Comparison of ENCODE assay signal across 22 mouse cellular contexts in genomic region chr2:154642005-154642459, GRCm38 (mm10). TPM values are rescaled to one million over a fixed set of nuclear protein-coding genes. Genes with fewer than 3 reads are reported as not detected.
DNase-seq lines count a peak whose midpoint lies in the region; ATAC-seq and TF ChIP-seq lines count a peak whose summit lies in the region.
"Had no signal": no experiment of that assay in that cellular context is flagged by ENCODE, and none has a peak within 500 bp of the region (broad histone marks: within the 10 kb centered on the region; RNA-seq: fewer than 3 reads in every experiment).

No protein-coding gene starts in this region.

- no peaks in the 10 kb centered on the region for H3K36me3 ChIP-seq in kidney, adult 2 months (ENCODE audit: control insufficient read depth, insufficient read depth, low read length)
- peaks cover 19% of the 10 kb centered on the region for H3K36me3 ChIP-seq in intestine, embryonic 14.5 days (ENCODE audit: control insufficient read depth, insufficient read depth, low read length)
- peaks cover 38% of the 10 kb centered on the region for H3K36me3 ChIP-seq in hindbrain, embryonic 16.5 days (ENCODE audit: control insufficient read depth, insufficient read depth, low read length)

- no peak overlapping the region for H3K9ac ChIP-seq in intestine, embryonic 14.5 days (ENCODE audit: low read length)
- no peak overlapping the region for H3K9ac ChIP-seq in hindbrain, embryonic 16.5 days (ENCODE audit: low read depth, low read length)
- H3K9ac ChIP-seq: forebrain, embryonic 12.5 days; heart, embryonic 13.5 days; hindbrain, embryonic 14.5 days; liver, embryonic 13.5 days had no signal

- ATAC-seq in intestine, embryonic 14.5 days (replicated peaks; ENCODE audit: low FRiP score, low TSS enrichment, low read depth) = peak; percentile 83
- no peak for ATAC-seq in hindbrain, embryonic 16.5 days

- DNase-seq in kidney, adult 2 months = peak; percentile 33
- no peak for DNase-seq in kidney, adult 9 months
- DNase-seq in intestine, embryonic 14.5 days (ENCODE audit: low spot score) = peak; percentile 67
- DNase-seq in kidney, postnatal 10 days = peak; percentile 43
- peak; percentile 29 to 74 for DNase-seq in lung, postnatal 4 days
- DNase-seq in cerebellum, postnatal 14 days = no peak
- no peak for DNase-seq in left cerebral cortex, adult 11 months (ENCODE audit: low spot score)
- DNase-seq: adrenal gland, postnatal 25 days; cerebellum, adult 18-20 months; gastrocnemius, adult 2 months; heart, postnatal 36 days; liver, embryonic 13.5 days; right cerebral cortex, adult 18-20 months; thymus, adult 18-20 months; thymus, postnatal 4 days had no signal

- H3K9me3 ChIP-seq in intestine, embryonic 14.5 days (ENCODE audit: control insufficient read depth, low read length) = peaks cover 4% of the 10 kb centered on the region
- peaks cover 5% of the 10 kb centered on the region for H3K9me3 ChIP-seq in hindbrain, embryonic 16.5 days (ENCODE audit: control insufficient read depth, low read length)

- no peak for TF ChIP-seq POLR2A in kidney, adult 2 months (IDR thresholded peaks at IDR 0.05; ENCODE audit: low read depth, low read length)

- H3K4me1 ChIP-seq in kidney, adult 2 months (ENCODE audit: control insufficient read depth, insufficient read depth, low read length) = no peaks in the 10 kb centered on the region
- H3K4me1 ChIP-seq in intestine, embryonic 14.5 days (replicated peaks; ENCODE audit: control insufficient read depth, insufficient read depth, low read length) = no peaks in the 10 kb centered on the region
- H3K4me1 ChIP-seq in hindbrain, embryonic 16.5 days (ENCODE audit: control insufficient read depth, insufficient read depth, low read depth, low read length) = no peaks in the 10 kb centered on the region
- H3K4me1 ChIP-seq: forebrain, embryonic 12.5 days had no signal

- WGBS in kidney, adult 2 months = 65% methylated on average over 9 of the region's 9 CpGs
- WGBS in intestine, embryonic 14.5 days = 85% methylated on average over 9 of the region's 9 CpGs
- WGBS in hindbrain, embryonic 16.5 days = 99% methylated on average over 9 of the region's 9 CpGs

- H3K4me2 ChIP-seq in intestine, embryonic 14.5 days (ENCODE audit: low read length) = no peak overlapping the region
- no peak overlapping the region for H3K4me2 ChIP-seq in hindbrain, embryonic 16.5 days (ENCODE audit: low read length)
- H3K4me2 ChIP-seq: forebrain, embryonic 12.5 days; heart, embryonic 13.5 days; hindbrain, embryonic 14.5 days; liver, embryonic 13.5 days; midbrain, embryonic 11.5 days had no signal

- H3K27ac ChIP-seq in kidney, adult 2 months (ENCODE audit: insufficient read depth, low read depth, low read length) = peak overlapping the region; percentile 53; the same call in 1 of the 2 replicates
- peak overlapping the region; percentile 34 for H3K27ac ChIP-seq in intestine, embryonic 14.5 days (ENCODE audit: low read depth)
- H3K27ac ChIP-seq in hindbrain, embryonic 16.5 days (ENCODE audit: low read depth, low read length) = no peak overlapping the region
- H3K27ac ChIP-seq: forebrain, embryonic 12.5 days; gastrocnemius, adult 2 months; heart, embryonic 13.5 days; hindbrain, embryonic 14.5 days; left cerebral cortex, adult 2 months had no signal

- TF ChIP-seq CTCF in kidney, adult 2 months (conservative IDR thresholded peaks at IDR 0.05; ENCODE audit: insufficient read depth, insufficient read length, low read depth, low read length) = no peak

- no peak overlapping the region for H3K4me3 ChIP-seq in kidney, adult 2 months (ENCODE audit: insufficient read depth, low read depth, low read length)
- H3K4me3 ChIP-seq in intestine, embryonic 14.5 days (ENCODE audit: low read depth, low read length) = no peak overlapping the region
- no peak overlapping the region for H3K4me3 ChIP-seq in hindbrain, embryonic 16.5 days (ENCODE audit: low read length)
- H3K4me3 ChIP-seq: forebrain, embryonic 12.5 days; gastrocnemius, adult 2 months; heart, embryonic 13.5 days; left cerebral cortex, adult 2 months; liver, embryonic 13.5 days had no signal

- H3K27me3 ChIP-seq in kidney, adult 2 months (replicated peaks; ENCODE audit: control insufficient read depth, insufficient read depth, low read length) = no peaks in the 10 kb centered on the region
- no peaks in the 10 kb centered on the region for H3K27me3 ChIP-seq in intestine, embryonic 14.5 days (replicated peaks; ENCODE audit: control insufficient read depth, insufficient read depth, low read length)
- H3K27me3 ChIP-seq in hindbrain, embryonic 16.5 days (replicated peaks; ENCODE audit: control insufficient read depth, insufficient read depth, low read length) = no peaks in the 10 kb centered on the region
- H3K27me3 ChIP-seq: forebrain, embryonic 12.5 days; heart, embryonic 13.5 days; liver, embryonic 13.5 days had no signal

RNA-seq across cellular contexts. Expression of gene Chmp4b, which starts 9.5 kb away (rescaled TPM):
- polyA plus RNA-seq in kidney, adult 2 months (2012; rRNA removed) = 71.9 and 102 TPM in 2 replicates
- 15.5 and 15.8 TPM in 2 replicates for polyA plus RNA-seq in intestine, embryonic 14.5 days (2014; fragmentation: Nextera tagmentation; extraction: Ambion mirVana)
- polyA plus RNA-seq in hindbrain, embryonic 16.5 days (2015; fragmentation: Nextera tagmentation; extraction: Ambion mirVana) = 23.0 and 32.2 TPM in 2 replicates

RNA-seq across cellular contexts. Expression of gene 4930519P11Rik, which starts 28.8 kb away (rescaled TPM):
- 0.57 and 0.86 TPM in 2 replicates for polyA plus RNA-seq in kidney, adult 2 months (2012; rRNA removed)
- polyA plus RNA-seq in intestine, embryonic 14.5 days (2014; fragmentation: Nextera tagmentation; extraction: Ambion mirVana) = not detected in 2 replicates
- polyA plus RNA-seq in hindbrain, embryonic 16.5 days (2015; fragmentation: Nextera tagmentation; extraction: Ambion mirVana) = 0.35 and 0.82 TPM in 2 replicates
- polyA plus RNA-seq: forebrain, embryonic 12.5 days; heart, embryonic 13.5 days; liver, embryonic 13.5 days; neural tube, embryonic 11.5 days had no signal

RNA-seq across cellular contexts. Expression of gene Zfp341, which starts 28.9 kb away (rescaled TPM):
- polyA plus RNA-seq in kidney, adult 2 months (2012; rRNA removed) = 4.9 and 5.3 TPM in 2 replicates
- polyA plus RNA-seq in intestine, embryonic 14.5 days (2014; fragmentation: Nextera tagmentation; extraction: Ambion mirVana) = 0.97 and 1.0 TPM in 2 replicates
- polyA plus RNA-seq in hindbrain, embryonic 16.5 days (2015; fragmentation: Nextera tagmentation; extraction: Ambion mirVana) = 2.0 and 2.3 TPM in 2 replicates

RNA-seq across cellular contexts. Expression of gene Pxmp4, which starts 38.5 kb away (rescaled TPM):
- polyA plus RNA-seq in kidney, adult 2 months (2012; rRNA removed) = 118 and 138 TPM in 2 replicates
- polyA plus RNA-seq in intestine, embryonic 14.5 days (2014; fragmentation: Nextera tagmentation; extraction: Ambion mirVana) = 25.9 and 26.4 TPM in 2 replicates
- polyA plus RNA-seq in hindbrain, embryonic 16.5 days (2015; fragmentation: Nextera tagmentation; extraction: Ambion mirVana) = 18.7 and 20.6 TPM in 2 replicates

Comparison
In these comparisons a context has a peak if more than half of its experiments do, and no peak if none do; other contexts are left out.
1. DNase-seq: peak in kidney, adult 2 months (single experiment), intestine, embryonic 14.5 days (single experiment), kidney, postnatal 10 days (single experiment) and lung, postnatal 4 days (2 of 2); none in kidney, adult 9 months (single experiment), cerebellum, postnatal 14 days (0 of 2) and left cerebral cortex, adult 11 months (single experiment).